Mouse (Mus musculus): ENCODE measurements around the gene Klk1b1.
"Not testable (repeated sequence)": the region's sequence is repeated elsewhere in the genome, so short reads cannot be mapped to it uniquely, and the experiment has no call there.

Klk1b1 gene

DNA sequence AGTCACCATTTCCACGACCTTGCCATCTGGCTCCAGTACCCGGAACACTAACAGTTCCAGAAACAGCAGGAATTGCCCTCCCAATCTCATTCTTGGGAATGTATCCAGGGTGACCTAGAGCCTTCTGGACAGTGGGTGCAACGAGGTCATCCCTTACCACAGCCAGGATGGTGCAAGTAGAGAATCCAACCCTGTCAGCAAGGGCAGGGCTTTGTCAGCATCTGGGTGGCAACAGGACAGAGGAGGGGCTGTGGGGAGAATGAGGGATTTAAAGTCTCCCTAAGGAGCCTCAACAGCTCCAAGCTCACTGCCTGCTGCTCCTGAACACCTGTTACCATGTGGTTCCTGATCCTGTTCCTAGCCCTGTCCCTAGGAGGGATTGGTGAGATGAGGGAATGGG is at the start of gene Klk1b1:
Gene Klk1b1, plus strand, starts transcription at position 301 of the 400 bp plus-strand sequence.
- no peak for DNase-seq

DNA sequence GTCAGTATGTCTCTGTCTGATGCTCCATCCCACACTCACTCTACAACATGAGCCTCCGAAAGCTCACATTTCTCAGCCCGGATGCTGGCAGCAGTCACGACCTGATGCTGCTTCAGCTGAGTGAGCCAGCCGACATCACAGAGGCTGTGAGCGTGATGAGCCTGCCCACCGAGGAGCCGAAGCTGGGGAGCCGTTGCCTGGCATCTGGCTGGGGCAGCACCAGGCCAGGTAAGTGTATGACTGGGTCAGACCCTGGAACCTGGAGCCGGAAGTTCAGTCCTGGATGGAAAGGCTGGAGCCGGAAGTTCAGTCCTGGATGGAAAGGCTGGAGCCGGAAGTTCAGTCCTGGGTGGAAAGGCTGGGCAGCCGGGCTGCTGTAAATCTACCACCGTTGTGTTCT is 48.1 kb upstream of the Klk1b1 start:
- DNase-seq, result no peak

DNA sequence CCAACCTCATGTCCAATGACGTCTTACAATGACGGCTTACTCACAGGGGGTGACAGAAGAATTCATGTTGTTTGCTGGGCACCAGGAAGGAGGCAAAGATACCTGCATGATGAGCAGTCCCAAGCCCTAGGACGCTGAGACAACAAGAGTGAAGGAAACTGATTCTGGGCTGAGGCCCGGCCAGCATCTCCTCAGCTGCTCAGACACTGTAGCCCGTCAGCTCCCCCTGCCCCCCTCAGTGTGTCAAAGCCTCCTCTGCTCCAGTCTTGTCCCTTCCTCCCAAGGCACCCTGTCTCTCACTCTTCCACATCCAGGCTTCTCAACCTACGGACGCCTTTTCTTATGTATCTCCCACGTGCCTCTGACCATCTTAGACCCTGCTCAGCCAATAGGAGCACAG is 47.7 kb upstream of the Klk1b1 start:
- no peak for DNase-seq

DNA sequence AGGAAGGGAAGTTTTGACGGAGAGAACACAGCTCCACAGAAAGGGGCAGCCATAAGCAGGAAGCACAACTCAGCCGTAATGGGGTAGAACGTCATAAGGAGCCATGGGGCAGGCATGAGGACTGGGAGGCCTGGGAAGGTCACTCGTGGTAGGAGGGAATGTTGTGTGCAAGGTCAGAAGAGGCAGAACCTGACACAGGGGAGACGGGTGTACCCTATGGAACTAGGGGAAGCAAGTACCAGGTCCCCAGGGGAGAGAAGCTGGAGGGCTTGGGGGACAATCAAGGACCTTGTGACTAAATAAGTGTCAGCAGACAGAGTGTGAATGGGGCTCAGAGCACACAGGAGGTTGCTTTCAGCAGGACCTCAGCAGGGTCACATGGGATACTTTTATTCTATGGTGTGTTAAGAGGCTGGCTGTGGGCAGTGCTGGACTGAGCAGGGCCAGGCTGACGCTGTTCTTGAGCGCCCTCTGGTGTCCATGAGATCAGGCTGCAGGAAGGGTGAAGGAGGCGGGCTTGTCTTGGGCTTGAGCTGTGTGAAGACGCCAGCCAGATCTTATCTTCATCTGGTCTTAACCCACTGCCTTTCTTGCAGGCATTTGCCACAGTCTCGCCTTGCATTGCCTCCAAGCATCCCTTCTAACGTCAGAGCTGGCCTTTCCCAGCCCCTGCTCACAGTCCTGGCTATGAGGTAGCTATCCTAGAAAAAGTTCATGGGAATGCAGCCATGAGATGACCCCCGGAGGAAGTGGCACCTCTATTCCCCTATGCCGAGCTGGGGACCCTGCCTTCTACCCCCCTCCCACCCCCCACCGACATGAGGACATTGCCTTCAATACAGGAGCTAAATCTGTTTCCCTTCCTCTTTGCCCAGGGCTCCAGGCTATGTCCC is 46.7 kb upstream of the Klk1b1 start:
- peak; percentile 55 for DNase-seq

DNA sequence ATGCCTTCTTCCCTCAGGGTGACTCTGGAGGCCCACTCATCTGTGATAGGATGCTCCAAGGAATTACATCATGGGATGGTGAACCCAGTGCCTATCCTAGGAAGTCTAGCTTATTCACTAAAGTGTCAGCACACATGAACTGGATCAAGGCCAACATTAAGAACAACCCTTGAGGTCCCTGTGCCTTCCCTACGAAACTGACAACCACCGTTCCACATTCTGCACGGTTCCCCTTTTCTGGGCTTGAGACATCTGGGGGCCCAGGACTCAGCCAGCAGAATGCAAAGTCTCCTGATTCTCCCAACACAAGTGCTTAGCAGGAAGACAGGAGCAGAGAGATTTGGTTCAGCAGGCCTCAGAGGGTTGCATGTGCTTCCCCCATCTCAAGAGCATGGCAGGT is 46.0 kb upstream of the Klk1b1 start:
- DNase-seq, result no peak

DNA sequence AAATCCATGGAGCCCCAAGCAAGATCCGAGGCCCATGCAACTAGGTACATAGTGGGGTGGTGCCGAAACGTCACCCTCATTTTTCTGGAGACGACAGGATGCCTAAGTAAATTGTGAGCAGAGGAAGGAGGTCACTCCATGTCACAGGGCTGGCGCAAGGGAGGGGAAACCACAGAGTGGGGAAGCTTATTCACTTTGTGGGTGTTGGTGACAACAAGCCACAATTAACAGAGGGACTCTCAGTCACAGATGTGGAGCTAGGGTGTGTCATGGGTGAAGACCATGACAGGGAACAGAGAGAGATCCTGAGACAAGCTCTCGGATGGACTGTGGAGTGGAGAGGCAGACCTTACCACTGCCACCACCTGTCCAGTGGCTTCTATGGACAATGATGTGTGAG is 45.5 kb upstream of the Klk1b1 start:
- DNase-seq, result no peak

DNA sequence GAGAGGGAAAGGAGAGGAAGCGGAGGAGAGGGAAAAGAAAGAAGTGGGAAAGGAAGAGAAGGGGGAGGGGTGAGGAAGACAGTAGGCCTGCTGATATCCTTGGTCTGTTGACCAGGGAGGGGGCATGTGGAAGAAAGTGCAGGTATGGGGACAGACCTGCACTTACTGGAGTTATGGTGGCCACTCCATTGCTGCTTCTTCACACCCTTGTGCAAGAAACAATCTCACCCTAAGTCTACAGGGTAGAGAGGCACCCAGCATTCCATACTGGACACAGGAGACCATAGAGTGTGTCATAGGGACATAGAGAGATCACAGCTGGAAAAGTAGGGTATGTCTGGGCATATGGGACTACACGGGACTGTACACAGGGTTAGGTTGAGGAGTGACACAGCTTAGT is 44.6 kb upstream of the Klk1b1 start:
- no peak for DNase-seq

DNA sequence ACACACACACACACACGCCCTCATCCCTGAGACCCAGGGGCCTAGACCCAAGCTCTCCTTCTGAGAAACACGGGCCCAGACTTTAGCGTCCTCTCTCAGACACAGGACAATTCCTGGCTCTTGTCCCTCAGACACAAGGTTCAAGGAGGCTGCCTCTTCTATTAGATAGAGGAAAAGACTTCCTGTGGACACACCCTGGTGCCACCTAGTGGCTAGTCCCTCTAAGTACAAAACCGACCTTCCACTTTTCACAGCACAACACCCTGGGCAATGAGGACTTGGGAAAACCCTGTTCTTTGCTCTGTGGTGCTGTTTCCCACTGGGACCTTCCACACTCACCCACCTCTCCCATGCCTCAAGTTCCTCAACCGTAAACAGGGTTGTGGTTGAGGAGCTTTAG is 40.6 kb upstream of the Klk1b1 start:
- no peak for DNase-seq

DNA sequence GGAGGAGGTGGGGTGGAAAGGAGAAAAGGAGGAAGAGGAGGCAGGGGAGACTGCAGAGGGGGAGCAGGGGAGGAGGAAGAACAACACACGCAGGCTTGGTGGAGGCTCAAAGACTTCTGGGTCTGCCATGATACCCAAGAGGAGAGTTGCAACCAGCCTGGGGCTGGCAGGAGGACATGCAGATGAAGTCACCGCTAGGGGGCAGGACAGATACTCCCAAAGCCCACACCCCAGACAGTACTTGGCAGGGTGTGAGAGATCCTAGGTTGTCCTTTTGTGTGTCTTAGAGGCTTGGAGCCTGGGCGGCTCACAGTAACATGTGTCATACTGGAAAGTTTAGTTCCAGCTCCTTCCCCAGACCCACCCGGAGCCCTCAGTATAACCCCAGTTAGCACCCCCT is 38.0 kb upstream of the Klk1b1 start:
- peak; percentile 24 for DNase-seq

DNA sequence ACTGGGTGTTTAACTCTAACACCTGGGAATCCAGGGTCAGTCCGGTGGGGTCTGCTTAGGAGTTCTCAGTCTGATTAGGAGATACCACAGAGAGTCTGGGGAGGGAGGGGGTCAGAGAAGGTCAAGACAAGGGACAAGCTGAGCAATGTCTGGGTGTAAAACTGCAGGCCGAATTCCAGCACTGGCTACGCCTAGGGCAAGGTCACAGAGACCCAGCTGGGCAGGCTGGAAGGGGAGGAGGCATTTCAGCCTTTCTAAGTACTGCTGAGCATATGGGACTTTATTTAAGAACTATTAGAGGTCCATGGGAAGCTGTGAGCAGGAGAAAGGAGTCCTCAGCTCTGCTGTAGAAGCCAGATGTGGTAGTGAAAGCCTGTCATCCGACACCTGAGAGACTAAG is 34.2 kb upstream of the Klk1b1 start:
- no peak for DNase-seq

DNA sequence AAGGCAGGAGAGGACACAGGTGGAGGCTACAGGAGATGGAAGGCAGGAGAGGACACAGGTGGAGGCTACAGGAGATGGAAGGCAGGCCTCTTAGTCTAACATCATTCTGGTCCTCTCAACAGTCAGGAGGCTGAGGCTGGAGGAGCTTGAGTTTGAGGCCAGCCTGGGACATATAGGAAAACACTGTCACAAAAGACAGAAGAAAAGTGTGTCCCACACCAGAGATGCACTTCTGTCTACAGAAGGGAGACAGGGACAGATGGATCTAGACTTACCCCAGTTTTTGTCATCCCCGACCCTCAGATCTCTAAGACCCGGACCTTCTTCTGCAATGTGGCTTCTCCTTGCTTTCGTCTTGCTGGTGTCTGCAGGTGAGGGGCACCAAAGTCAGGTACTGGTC is 33.1 kb upstream of the Klk1b1 start, which contains the start of gene Klk15:
Gene Klk15, plus strand, starts transcription at position 301 of the 400 bp plus-strand sequence.
- no peak for DNase-seq

DNA sequence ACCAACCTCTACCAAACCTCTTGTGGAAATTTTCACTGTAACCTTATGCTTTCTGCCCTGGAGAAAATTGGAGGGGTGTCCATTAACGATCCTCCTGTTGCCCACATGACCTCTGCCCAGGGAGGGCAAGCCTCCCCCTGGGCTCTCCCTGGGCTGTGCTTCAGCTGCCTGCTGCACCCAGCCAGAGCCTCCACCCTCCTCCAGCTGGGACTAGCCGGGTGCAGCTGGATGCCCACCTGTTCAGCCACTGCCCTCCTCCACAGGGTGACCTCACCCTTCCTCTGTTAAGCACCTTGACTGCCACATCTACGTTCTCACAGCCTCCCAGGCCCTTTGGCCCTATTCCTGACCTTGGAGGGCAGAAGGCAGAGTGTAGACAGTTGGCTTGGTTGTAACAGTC is 31.8 kb upstream of the Klk1b1 start:
- DNase-seq, result no peak

DNA sequence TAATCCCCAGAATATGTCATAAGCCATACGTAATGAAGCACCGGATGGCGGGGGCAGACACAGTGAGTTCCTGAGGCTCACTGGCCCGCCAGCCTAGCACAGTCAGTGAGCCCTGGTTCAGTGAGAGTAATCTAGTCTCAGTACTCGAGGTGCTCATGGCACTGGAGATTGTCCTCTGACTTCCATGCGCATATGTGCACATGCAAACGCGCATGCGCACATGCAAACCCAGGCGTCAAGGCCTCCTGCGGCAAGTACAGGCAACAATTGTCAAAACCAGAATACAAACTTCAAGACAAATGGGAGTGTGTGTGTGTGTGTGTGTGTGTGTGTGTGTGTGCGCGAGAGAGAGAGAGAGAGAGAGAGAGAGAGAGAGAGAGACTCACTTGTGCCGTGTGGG is 30.0 kb upstream of the Klk1b1 start:
- no peak for DNase-seq

DNA sequence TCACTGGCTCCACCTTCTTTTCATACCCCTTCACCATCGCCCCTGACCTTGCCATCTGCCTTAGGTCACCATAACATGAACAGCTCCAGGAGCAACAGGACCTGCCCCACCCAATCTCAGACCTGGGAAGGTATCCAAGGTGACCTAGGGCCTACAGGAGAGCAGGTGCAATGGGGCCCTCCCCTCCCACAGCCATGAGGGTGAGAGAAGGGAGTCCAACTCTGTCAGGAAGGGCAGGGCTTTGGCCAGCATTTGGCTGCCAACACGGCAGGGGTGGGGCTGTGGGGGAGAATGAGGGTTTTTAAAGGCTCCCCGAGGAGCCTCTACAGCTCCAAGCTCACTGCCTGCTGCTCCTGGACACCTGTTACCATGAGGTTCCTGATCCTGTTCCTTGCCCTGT is 24.3 kb upstream of the Klk1b1 start:
- DNase-seq, result not testable (repeated sequence)

DNA sequence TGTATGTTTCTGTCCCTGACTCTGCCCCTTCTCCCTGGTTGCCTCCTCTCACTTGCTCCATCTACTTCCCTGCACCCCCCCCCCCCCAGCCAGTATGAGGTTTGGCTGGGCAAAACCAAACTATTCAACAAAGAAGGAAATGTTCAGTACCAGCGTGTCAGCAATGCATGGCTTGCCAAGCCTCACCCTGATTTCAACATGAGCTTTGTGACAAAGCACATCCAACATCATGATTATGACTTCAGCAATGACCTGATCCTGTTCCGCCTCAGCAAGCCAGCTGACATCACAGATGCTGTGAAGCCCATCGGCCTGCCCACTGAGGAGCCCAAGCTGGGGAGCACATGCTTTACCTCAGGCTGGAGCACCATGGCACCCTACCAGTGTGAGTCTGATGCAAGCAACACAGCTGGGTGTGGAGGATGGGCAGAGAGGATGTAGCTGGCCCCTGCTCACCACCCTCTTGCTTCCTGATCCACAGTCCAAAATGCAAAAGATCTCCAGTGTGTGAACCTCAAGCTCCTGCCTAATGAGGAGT is 21.8 kb upstream of the Klk1b1 start:
- no peak for DNase-seq

DNA sequence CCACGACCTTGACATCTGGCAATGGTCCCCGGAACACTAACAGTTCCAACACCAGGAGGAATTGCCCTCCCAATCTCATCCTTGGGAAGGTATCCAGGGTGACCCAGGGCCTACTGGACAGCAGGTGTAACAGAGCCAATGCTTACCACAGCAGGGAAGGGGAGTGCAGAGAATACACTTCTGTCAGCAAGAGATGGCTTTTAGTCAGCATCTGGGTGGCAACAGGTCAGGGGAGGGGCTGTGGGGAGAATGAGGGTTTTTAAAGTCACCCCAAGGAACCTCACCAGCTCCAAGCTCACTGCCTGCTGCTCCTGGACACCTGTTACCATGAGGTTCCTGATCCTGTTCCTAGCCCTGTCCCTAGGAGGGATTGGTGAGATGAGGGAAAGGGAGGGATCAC is 16.2 kb upstream of the Klk1b1 start, which contains the start of gene Klk1b8:
Gene Klk1b8, plus strand, starts transcription at position 301 of the 400 bp plus-strand sequence.
- no peak for DNase-seq

DNA sequence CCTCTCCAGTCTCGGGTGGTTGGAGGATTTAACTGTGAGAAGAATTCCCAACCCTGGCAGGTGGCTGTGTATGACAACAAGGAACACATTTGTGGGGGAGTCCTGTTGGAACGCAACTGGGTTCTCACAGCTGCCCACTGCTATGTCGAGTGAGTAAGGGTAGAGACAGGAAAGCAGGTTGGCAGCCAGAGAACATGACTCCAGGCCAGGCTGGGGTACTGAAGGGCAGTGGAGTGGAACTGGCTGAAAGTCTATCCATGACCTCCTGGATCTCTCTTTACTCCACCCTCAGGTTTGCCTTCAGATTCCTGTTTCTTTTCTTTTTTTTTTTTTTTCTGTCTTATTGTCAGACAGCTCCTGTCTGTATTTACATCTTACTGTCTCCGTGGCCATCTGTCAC is 13.8 kb upstream of the Klk1b1 start:
- DNase-seq, result no peak

DNA sequence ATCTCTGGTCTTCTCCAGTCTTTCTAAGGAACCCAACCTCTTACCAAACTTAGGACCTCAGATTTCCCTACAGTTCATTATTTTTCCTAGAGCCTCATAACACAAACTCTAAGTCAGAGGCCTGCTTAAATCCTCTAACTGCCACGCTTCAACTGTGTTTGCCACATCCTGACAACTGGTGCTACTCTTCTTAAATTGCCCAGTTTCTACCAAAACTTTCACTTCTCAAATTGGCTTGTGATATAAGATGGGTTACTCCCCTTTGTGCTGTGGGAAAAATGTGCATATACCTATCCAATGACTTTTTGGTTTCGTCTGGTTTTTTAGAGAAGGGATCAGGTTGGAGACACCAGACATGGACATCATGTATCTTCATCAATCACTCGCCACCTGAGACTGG is 507 bp downstream of the Klk1b1 start:
- no peak for DNase-seq

DNA sequence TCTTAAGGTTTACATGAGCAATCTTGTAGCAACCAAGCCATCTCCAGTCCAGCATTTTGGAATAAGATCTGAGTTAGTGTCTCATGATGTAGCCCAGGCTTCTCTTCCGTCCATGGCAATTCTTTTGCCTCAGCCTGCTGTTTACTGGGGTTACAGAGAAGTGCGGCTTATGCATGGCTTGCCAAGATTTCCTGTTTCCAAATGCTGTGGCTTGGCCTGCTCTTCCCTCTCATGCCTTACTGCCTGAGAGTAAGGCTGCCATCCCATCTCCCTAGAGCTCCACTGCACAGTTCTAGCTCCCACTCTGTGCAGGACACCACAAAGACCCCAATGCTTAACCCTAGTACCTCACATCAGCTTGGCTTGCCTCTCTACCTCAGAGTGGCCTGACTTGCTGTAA is 1.1 kb downstream of the Klk1b1 start:
- no peak for DNase-seq

DNA sequence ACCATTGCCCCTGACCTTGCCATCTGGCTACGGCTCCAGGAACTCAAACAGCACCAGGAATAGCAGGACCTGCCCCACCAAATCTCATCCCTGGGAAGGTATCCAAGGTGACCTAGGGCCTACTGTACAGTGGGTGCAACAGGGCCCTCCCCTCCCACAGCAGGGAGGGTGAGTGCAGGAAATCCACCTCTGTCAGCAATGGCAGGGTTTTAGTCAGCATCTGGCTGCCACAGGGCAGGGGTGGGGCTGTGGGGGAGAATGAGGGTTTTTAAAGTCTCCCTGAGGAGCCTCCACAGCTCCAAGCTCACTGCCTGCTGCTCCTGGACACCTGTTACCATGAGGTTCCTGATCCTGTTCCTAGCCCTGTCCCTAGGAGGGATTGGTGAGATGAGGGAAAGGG is 9.2 kb downstream of the Klk1b1 start, which contains the start of gene Klk1b9:
Gene Klk1b9, plus strand, starts transcription at position 301 of the 400 bp plus-strand sequence.
- not testable (repeated sequence) for DNase-seq

DNA sequence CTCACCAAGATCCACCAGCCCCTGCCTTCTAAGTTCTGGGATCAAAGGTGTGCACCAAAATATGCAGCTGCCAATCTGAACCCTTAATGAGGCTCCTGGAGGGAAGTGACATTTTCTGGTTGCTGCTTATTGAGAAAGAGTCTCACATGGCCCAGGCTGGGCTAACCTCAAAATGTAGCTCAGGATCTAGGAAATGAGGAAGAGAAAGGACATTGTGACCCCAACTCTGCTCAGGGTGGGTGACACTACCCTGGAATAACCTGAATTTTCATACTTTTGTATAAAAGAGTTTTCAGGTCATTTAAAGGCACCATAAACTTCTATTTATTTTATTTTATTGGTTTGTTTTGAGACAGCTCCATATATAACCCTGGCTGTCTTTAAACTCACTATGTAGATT is 19.1 kb downstream of the Klk1b1 start:
- DNase-seq, result no peak

DNA sequence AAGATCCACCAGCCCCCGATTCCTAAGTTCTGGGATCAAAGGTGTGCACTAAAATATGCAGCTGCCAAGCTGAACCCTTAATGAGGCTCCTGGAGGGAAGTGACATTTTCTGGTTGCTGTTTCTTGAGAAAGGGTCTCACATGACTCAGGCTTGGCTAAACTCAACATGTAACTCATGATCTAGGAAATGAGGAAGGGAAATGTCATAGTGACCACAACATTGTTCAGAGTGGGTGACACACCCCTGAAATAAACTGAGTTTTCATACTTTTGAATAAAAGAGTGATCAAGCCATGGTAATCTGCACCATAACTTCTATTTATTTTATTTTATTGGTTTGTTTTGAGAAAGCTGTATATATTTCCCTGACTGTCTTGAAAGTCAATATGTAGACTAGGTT is 28.3 kb downstream of the Klk1b1 start:
- not testable (repeated sequence) for DNase-seq

DNA sequence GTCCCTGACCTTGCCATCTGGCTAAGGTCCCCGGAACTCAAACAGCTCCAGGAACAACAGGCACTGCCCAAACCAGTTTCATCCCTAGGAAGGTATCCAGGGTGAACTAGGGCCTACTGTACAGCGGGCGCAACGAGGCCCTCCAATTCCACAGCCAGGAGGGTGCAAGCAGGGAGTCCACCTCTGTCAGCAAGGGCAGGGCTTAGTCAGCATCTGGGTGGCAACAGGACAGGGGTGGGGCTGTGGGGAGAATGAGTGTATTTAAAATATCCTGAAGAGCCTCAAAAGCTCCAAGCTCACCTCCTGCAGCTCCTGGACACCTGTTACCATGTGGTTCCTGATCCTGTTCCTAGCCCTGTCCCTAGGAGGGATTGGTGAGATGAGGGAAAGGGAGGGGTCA is 29.0 kb downstream of the Klk1b1 start, which contains the start of gene Klk1b11:
Gene Klk1b11, plus strand, starts transcription at position 301 of the 400 bp plus-strand sequence.
- DNase-seq, result not testable (repeated sequence)

DNA sequence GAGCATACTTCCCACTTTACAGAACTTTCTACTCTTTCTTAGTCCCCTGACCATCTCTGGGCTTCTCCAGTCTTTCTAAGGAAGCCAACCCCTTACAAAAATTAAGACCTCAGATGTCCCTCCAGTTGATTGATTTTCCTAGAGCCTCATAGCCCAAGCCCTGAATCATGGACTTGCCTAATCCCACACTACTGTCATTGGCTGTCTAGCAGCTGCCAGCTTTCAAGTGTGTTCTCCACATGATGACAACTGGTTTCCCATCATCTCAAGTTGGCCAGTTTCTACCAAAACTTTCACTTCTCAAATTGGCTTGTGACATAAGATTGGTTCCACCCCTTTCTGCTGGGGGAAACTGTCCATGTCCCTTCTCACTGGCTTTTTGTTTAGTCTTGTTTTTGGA is 38.3 kb downstream of the Klk1b1 start:
- no peak for DNase-seq

All from thymus, postnatal 14 days (tissue).